Mouse (Mus musculus): Measurements from ENCODE around the gene Sh3gl2.

Sh3gl2 gene

DNA sequence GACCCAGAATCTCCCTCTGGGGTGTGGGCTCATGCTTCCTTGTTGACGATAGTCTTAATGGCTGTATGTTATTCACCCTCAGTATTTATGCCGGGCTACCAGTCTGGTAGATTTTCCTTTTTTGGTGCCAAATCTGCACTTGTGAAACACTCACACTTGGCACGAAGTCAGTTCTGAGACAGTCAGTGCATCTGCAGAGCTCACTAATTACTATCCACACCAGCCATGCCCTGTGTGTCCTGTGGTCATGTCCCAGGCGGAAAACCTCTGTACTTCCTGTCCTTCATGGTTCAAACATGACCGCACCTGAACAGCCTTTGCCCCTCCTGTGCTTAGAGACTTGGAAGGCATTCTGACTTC lies 23.6 kb downstream of the Sh3gl2 start:
- DNase-seq (ENCODE audit: inconsistent age in 2 of 2, low spot score in 1 of 2) = no peak

DNA sequence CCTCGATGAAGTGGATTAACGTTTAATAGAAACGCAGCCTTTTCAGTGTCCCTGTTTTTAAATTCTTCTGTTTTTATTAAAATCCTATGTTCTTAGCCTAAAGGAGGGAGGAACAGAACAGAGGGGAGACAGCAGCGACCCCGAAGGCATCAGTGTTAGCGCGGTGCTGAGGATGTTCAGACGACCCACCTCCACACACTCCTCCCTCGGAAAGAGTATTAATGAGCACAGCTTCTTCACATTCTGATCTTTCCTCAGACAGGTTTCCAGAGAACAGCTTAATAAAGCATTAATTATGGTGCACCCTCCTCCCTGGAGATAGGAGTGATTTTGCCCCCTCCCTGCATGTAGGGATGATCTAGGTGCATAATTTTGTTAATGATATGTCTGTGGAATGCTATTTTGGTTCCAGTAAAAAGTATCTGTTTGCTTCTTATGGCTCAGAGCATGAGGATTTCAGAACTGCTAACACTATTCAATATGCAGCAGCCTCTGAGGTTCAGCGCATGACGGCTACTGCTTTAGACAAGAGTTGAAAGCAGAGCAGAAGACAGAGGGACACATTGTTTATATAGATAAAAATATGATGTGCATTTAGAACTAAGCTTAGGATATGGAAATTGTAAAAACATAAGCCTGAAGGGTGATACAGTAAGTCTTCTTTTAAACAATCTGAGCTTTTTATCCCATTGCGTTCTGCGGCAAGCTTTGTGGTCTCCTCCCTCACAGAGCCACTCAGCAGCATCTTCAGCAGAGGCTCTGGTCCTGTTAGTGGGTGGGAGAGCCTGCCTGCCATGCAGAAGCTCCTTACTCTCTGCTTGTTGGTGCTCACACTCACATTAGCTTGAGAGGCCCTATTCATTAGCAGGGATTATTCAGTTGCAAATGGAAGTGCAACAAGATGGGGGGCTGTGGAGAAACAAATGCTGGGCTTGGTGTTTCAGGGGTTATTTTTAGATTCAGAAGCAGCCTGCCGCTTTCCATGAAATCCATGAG lies 27.8 kb downstream of the Sh3gl2 start:
- DNase-seq (ENCODE audit: inconsistent age in 2 of 2, low spot score in 1 of 2) = no peak

GRCm38 (mm10) chr4:85241675-85242074 lies 36.7 kb downstream of the Sh3gl2 start:
- peak; percentile 39 to 58 for DNase-seq (ENCODE audit: inconsistent age in 2 of 2, low spot score in 1 of 2)

DNA sequence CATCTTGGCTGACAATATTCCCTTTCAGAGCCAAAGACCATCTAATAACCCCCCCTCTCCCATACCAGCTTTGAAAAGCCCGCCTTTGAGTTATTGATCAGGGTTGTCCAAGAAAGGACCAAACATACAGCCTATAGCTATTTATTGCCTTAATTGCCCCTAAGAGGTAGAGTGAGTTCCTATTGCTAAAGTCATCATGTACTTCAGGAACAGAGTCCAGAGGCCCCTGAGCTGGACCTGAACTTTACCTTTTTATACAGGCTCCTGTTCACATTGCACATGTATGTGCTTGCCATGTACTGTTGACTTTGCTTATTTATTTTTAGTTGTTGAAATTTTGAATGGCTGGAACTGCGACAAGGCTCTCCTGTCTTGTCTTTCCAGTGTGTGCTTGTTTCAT lies 37.6 kb downstream of the Sh3gl2 start:
- DNase-seq (ENCODE audit: inconsistent age in 2 of 2, low spot score in 1 of 2) = no peak

DNA sequence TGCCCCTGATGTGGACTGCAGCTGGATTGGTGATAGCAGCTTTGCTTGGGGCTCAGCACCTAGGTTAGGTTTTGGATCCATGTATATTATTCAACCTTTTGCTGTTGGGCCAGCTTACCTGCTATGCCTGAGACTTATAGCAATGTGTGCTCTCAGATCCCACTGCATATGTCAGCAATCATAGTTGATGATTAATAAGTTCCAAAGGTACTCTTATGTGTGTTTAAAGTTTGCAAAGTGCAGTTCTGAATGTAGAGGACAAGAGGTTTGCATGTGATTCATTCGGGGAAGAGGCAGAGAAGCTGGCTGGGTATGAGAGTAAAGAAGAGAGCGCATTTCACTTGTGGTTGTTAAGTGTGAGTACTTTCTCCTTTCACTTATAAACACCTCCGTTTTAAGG lies 43.7 kb downstream of the Sh3gl2 start:
- DNase-seq (ENCODE audit: inconsistent age in 2 of 2, low spot score in 1 of 2) = no peak

DNA sequence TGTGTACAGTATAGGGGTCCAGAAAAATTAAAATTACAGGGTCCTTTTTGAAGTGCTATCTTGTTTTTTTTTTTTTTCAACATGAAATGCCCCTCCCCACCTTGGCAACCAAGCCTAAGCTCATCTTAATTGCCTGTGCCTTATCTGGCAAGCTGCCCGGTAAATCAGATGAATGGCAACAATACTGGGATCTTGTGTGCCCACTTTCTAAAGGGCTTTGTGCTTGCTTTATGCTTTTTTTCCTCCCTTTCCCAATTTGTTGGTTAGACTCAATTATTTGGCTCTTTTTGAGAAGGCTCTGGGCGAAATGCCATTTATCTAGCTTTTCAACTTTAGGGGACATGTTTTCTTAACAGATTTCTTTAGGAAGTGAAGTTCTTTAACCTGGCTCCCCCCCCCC lies 45.3 kb downstream of the Sh3gl2 start:
- DNase-seq (ENCODE audit: inconsistent age in 2 of 2, low spot score in 1 of 2) = peak in 1 of 2 experiments; percentile 67

- DNase-seq (ENCODE audit: inconsistent age in 2 of 2, low spot score in 1 of 2) = peak; percentile 75 to 91
These were observed 45.9 kb downstream of the Sh3gl2 start for GRCm38 (mm10) chr4:85250786-85251185.

- DNase-seq (ENCODE audit: inconsistent age in 2 of 2, low spot score in 1 of 2) = no peak
These were observed 51.0 kb downstream of the Sh3gl2 start for GRCm38 (mm10) chr4:85255771-85256389.

GRCm38 (mm10) chr4:85256461-85257202 lies 51.7 kb downstream of the Sh3gl2 start:
- DNase-seq (ENCODE audit: inconsistent age in 2 of 2, low spot score in 1 of 2) = no peak

DNA sequence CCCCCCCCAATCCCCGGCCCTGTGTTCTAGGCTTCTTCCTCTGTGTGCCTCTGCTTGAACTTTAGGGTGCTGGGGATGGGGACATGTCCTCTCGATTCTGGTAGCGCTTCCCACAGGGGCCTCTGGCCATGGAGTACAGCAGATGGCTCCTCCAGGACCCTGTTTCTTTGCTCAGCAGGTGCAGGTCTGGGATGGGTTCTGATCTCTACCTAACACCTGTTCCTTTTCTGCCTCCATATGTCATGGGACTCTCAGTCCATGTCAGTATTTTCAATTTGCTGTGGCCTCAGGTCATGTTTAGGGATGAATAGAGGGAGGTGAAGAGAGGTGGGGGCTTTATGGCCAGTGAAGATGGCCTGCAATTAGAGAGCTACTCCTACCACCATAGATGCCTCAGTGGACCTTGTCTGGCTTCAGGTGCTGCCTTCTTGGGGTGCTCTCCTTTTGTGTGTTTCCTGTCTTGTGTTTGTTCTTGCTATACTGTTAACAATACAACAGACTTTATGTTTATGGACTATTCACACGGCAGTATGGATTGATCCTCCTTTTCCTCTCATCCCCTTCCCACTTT lies 52.9 kb downstream of the Sh3gl2 start:
- DNase-seq (ENCODE audit: inconsistent age in 2 of 2, low spot score in 1 of 2) = no peak

GRCm38 (mm10) chr4:85260687-85261658 lies 56.0 kb downstream of the Sh3gl2 start:
- DNase-seq (ENCODE audit: inconsistent age in 2 of 2, low spot score in 1 of 2) = no peak

- DNase-seq (ENCODE audit: inconsistent age in 2 of 2, low spot score in 1 of 2) = peak in 1 of 2 experiments; percentile 18
These were observed 57.2 kb downstream of the Sh3gl2 start for GRCm38 (mm10) chr4:85262146-85262545.

- peak; percentile 76 to 86 for DNase-seq (ENCODE audit: inconsistent age in 2 of 2, low spot score in 1 of 2)
These were observed 57.7 kb downstream of the Sh3gl2 start for GRCm38 (mm10) chr4:85262606-85263005.

DNA sequence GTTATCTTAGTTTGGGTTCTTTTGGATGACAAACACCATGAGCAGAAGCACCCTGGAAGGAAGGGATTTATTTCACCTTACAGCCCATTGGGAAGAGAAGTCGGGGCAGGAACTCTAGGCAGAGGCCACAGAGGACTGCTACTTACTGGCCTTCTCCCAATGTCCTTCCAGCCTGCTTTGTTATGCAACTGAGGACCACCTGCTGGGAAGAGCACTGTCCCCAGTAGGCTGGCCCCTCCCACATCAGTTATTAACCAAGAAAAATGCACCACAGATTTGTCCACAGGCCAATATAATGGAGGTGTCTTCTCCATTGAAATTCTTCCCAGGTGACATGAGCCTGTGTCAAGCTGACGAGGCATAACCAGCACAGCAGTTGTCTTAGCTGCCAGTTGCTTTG lies 62.5 kb downstream of the Sh3gl2 start:
- no peak for DNase-seq (ENCODE audit: inconsistent age in 2 of 2, low spot score in 1 of 2)

- DNase-seq (ENCODE audit: inconsistent age in 2 of 2, low spot score in 1 of 2) = no peak
These were observed 68.0 kb downstream of the Sh3gl2 start for GRCm38 (mm10) chr4:85272877-85273276.

DNA sequence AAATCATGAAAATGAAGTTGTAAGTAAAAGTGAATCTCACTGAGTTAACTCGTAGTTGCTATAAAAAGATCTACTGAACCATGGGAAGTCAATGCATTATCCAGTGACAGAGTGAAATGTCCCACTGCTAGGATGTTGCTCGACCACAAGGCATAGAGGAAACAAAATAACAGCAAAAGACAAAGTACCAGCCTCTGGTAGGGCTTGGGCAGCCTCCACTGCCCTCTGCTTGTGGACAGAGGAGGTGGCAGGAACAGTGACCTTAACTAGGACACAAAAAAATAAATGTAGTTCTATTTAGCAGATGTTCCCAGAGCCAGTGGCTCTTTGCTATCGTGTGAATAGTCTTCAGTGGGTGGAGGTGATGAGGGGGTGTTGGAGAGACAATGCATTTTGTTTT lies 68.5 kb downstream of the Sh3gl2 start:
- DNase-seq (ENCODE audit: inconsistent age in 2 of 2, low spot score in 1 of 2) = peak; percentile 23 to 43

GRCm38 (mm10) chr4:85283151-85283550 lies 78.2 kb downstream of the Sh3gl2 start:
- DNase-seq (ENCODE audit: inconsistent age in 2 of 2, low spot score in 1 of 2) = no peak

GRCm38 (mm10) chr4:85289990-85290389 lies 85.1 kb downstream of the Sh3gl2 start:
- no peak for DNase-seq (ENCODE audit: inconsistent age in 2 of 2, low spot score in 1 of 2)

- DNase-seq (ENCODE audit: inconsistent age in 2 of 2, low spot score in 1 of 2) = no peak
These were observed 86.4 kb downstream of the Sh3gl2 start for GRCm38 (mm10) chr4:85291296-85291695.

DNA sequence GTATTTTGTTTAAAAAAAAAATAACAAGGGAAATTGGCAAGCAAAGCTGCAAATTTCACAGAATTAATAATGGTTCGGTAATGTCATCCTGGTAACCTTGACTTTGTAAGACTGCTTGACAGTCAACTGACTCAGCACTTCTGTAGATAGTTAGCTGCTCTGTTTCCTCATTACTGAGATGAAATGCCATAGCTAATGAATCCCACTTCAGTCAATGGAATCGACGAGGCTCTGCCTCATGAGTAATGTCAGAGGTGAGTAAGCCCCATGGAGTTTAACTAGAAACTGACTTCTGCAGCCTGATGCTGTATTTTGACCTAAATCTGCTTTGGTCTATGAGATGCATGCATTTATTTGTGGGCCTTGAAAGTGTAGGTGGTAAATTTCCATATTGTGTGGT lies 88.4 kb downstream of the Sh3gl2 start:
- DNase-seq (ENCODE audit: inconsistent age in 2 of 2, low spot score in 1 of 2) = peak in 1 of 2 experiments; percentile 62
